Mouse (Mus musculus) midbrain, postnatal 0 days (tissue): ENCODE results near the gene Adam23. TPM values are rescaled to one million over a fixed set of nuclear protein-coding genes. Genes with fewer than 3 reads are reported as not detected.

Source experiments
- ATAC-seq: fragments of 200-750 bp; cut with Nextera tagmentation; 2 replicates; pipeline ENCODE4 v1.8.0; 2017; ENCODE audit warnings: moderate number of reproducible peaks, mild to moderate bottlenecking, moderate TSS enrichment, moderate library complexity; ENCODE audit not compliant: low FRiP score
- DNase-seq: peaks from one replicate; pipeline ENCODE4 v3.0.0-alpha.2; 2015; ENCODE audit warnings: low spot score
- H3K27ac ChIP-seq: fragments of 300-500 bp; sonication (generic); 2 replicates; pipeline ENCODE4 v1.5.1; 2014; ENCODE audit warnings: low read depth, mild to moderate bottlenecking, low read length, mixed read lengths
- H3K27me3 ChIP-seq: fragments of 300-500 bp; sonication (generic); 2 replicates; pipeline ENCODE4 v1.6.1; 2014; ENCODE audit warnings: low read length, control low read depth, mixed read lengths; ENCODE audit not compliant: insufficient read depth
- H3K36me3 ChIP-seq: fragments of 300-500 bp; sonication (generic); 2 replicates; pipeline ENCODE4 v1.6.1; 2014; ENCODE audit warnings: low read length, control low read depth, mixed read lengths; ENCODE audit not compliant: insufficient read depth
- H3K4me1 ChIP-seq: fragments of 300-500 bp; sonication (generic); 2 replicates; pipeline ENCODE4 v1.6.1; 2014; ENCODE audit warnings: mild to moderate bottlenecking, control low read depth, antibody characterized with exemption, low read length, mixed read lengths; ENCODE audit not compliant: insufficient read depth
- H3K4me2 ChIP-seq: fragments of 300-500 bp; sonication (generic); 2 replicates; pipeline ENCODE4 v1.6.1; 2014; ENCODE audit warnings: low read depth, mild to moderate bottlenecking, low read length, mixed read lengths; ENCODE audit not compliant: poor library complexity, severe bottlenecking
- H3K4me3 ChIP-seq: fragments of 300-500 bp; sonication (generic); 2 replicates; pipeline ENCODE4 v1.5.1; 2014; ENCODE audit warnings: low read depth, mild to moderate bottlenecking, low read length, moderate library complexity
- H3K9ac ChIP-seq: fragments of 300-500 bp; sonication (generic); replicated peaks from 2 replicates; pipeline ENCODE4 v1.6.1; 2014; ENCODE audit warnings: mild to moderate bottlenecking, low read length, moderate library complexity, mixed read lengths; ENCODE audit not compliant: poor library complexity, severe bottlenecking
- H3K9me3 ChIP-seq: fragments of 300-500 bp; sonication (generic); 2 replicates; pipeline ENCODE4 v1.6.1; 2016; ENCODE audit warnings: low read length, control low read depth
- CTCF ChIP-seq: IDR thresholded peaks from 2 replicates; pipeline ENCODE4 v1.5.1; 2016; ENCODE audit warnings: antibody characterized with exemption, mild to moderate bottlenecking
- WGBS: fragments of 180-500 bp; shearing (Covaris S2); extraction: QIAGEN DNeasy Blood & Tissue Kit; methylation state at CpG from one replicate; pipeline ENCODE4 v1.1.7; 2014; 5-methylcytosine and 5-hydroxymethylcytosine counted together
- polyA plus RNA-seq: library from polyadenylated mRNA; unstranded; fragments of >200 nt; fragmentation: Nextera tagmentation; extraction: Ambion mirVana; gene quantifications from 2 replicates; pipeline ENCODE4 v1.2.1, GENCODE M21; 2015
- total RNA-seq: library from RNA; depleted of rRNA; stranded (reverse); fragments of >200 nt; gene quantifications from 2 replicates; pipeline ENCODE4 v1.2.3, GENCODE M21; 2014

The Adam23 gene
- total and polyA plus RNA-seq, 2 experiments from 2014 or later = 19.5 to 65.3 TPM

- DNase-seq (peak; percentile 28), ATAC-seq (no peak)
- TF ChIP-seq CTCF = no peak
- Histone ChIP-seq H3K4me2 (no peak overlapping the region; the same call in 1 of the 2 replicates), H3K9ac (no peak overlapping the region), H3K4me1 (no peaks in the 10 kb centered on the region), H3K9me3 (no peaks in the 10 kb centered on the region), H3K4me3 (peak overlapping the region; percentile 5; the same call in 1 of the 2 replicates), H3K27ac (no peak overlapping the region), H3K27me3 (no peaks in the 10 kb centered on the region), H3K36me3 (no peaks in the 10 kb centered on the region)
- WGBS = 32% methylated on average over 14 of the region's 14 CpGs
Measured at GRCm38 (mm10) chr1:63539884-63540613, 94.4 kb downstream of the Adam23 start.

DNA sequence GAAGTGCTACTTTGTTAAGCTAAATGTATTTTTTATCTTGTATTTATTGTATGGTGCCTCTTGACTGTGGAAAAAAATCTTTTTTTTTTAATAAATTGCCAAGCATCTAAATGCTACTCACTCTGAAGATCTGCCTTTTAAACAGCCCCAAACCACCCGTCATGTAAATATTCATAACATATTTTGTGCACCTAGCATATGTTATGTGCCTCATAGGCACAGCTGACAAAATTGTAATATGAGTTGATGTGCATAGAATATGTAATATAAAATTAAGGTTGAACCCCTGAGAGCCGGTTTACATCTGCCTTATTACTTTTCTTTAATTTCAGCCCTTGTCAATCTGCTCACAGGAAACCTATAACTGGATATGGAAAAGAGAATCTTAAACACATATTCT lies 98.4 kb downstream of the Adam23 start:
- peak; percentile 5 for DNase-seq

GRCm38 (mm10) chr1:63553039-63553438 lies 107.3 kb downstream of the Adam23 start:
- no peak overlapping the region for H3K27ac ChIP-seq
- no peak overlapping the region for H3K4me3 ChIP-seq
- peaks cover 3% of the 10 kb centered on the region; the same call in 1 of the 2 replicates for H3K36me3 ChIP-seq
- no peaks in the 10 kb centered on the region for H3K9me3 ChIP-seq
- no peaks in the 10 kb centered on the region for H3K27me3 ChIP-seq
- no peak overlapping the region for H3K4me2 ChIP-seq
- H3K9ac ChIP-seq = no peak overlapping the region
- WGBS = 62% methylated on average over 5 of the region's 5 CpGs
- no peaks in the 10 kb centered on the region for H3K4me1 ChIP-seq
- no peak for ATAC-seq
- no peak for DNase-seq
- TF ChIP-seq CTCF = no peak

More for the DNA sequence above, 98.4 kb downstream of the Adam23 start:
- Histone ChIP-seq H3K4me2 (no peak overlapping the region), H3K4me3 (no peak overlapping the region), H3K36me3 (peaks cover 3% of the 10 kb centered on the region; the same call in 1 of the 2 replicates), H3K27me3 (no peaks in the 10 kb centered on the region), H3K27ac (no peak overlapping the region), H3K4me1 (no peaks in the 10 kb centered on the region), H3K9ac (no peak overlapping the region), H3K9me3 (no peaks in the 10 kb centered on the region)
- WGBS = 55% methylated on average over 2 of the region's 2 CpGs
- no peak for TF ChIP-seq CTCF
- no peak for ATAC-seq

DNA sequence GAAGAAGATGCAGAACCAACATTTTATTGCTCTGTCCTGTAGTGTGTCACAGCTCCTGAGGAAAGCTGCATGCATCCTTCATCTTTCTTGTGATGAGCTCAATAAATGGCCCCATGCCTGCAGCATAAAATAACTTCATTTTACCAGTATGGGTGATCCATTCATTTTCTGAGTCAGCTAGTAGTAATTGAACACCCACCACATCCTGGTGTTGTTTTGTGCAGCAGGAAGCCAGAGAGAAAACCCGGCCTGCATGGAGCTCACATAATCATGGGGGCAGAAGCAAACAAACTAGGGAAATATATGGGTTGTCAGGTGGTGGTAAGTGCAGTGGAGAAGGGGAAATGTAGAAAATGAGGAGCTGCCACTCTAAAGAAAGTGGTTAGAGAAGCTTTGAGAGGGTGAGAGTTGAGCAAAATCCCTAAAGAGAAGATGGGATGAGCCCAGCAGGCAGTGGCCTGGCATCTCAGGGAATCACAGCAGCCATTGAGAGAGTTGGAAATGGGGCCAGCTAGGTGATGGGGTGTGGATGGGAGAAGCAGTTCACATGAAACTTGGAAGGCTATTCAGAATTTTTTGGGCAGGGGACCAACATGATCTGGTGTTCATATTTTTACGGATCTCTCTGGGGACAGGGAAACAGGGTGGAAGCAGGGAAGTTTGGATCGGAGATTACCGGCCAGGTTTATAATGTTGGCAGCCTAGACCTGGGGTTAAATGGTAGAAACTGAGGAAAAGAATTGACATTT lies 116.3 kb downstream of the Adam23 start:
- no peaks in the 10 kb centered on the region; the same call in 1 of the 2 replicates for H3K36me3 ChIP-seq
- TF ChIP-seq CTCF = no peak
- no peak overlapping the region for H3K9ac ChIP-seq
- H3K9me3 ChIP-seq = no peaks in the 10 kb centered on the region
- DNase-seq = no peak
- H3K27ac ChIP-seq = no peak overlapping the region
- no peak overlapping the region for H3K4me2 ChIP-seq
- 91% methylated on average over 4 of the region's 4 CpGs for WGBS
- ATAC-seq = no peak
- no peak overlapping the region for H3K4me3 ChIP-seq
- H3K4me1 ChIP-seq = no peaks in the 10 kb centered on the region
- H3K27me3 ChIP-seq = no peaks in the 10 kb centered on the region

DNA sequence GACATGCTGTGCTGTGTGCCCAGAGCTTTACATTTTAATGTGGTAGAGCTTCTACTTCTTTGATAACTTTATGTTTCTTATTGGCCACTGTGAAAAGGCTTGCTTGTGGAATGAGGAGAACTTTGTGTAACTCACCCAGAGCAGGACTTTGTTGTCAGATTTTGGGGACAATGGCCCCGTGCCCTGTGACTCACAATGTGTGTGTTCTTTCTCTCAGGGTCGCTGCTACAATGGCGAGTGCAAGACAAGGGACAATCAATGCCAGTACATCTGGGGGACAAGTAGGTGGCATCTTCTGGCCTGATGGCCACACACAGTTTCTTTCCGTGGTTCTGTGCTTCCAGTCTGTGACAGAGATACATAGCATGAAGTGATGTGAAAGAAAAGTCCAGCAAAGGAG lies 118.2 kb downstream of the Adam23 start:
- ATAC-seq = no peak
- Histone ChIP-seq H3K27me3 (no peaks in the 10 kb centered on the region), H3K4me1 (no peaks in the 10 kb centered on the region), H3K9ac (no peak overlapping the region), H3K27ac (no peak overlapping the region), H3K9me3 (no peaks in the 10 kb centered on the region), H3K4me2 (no peak overlapping the region), H3K4me3 (no peak overlapping the region), H3K36me3 (peaks cover 9% of the 10 kb centered on the region; the same call in 1 of the 2 replicates)
- no peak for DNase-seq
- no peak for TF ChIP-seq CTCF
- 24% methylated on average over 4 of the region's 4 CpGs for WGBS

DNA sequence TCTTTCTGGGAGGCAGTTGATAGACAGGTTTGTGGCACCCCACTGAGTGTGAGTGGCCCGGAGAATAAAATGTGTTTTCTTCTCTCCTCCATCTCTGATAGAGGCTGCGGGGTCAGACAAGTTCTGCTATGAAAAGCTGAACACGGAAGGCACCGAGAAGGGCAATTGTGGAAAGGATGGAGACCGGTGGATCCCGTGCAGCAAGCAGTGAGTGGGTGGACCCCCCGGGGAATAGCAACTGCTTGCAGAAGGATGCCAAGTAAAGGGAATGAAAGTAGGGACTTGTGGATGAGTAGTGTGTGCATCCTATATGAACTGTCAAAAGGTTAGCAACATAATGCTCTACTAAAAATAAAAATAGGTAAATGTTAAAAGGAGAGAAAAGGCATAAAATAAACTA lies 120.8 kb downstream of the Adam23 start:
- Histone ChIP-seq H3K27ac (no peak overlapping the region), H3K9ac (no peak overlapping the region), H3K4me1 (no peaks in the 10 kb centered on the region), H3K36me3 (peaks cover 9% of the 10 kb centered on the region; the same call in 1 of the 2 replicates), H3K9me3 (no peaks in the 10 kb centered on the region), H3K27me3 (no peaks in the 10 kb centered on the region), H3K4me3 (no peak overlapping the region), H3K4me2 (no peak overlapping the region)
- DNase-seq (no peak), ATAC-seq (no peak)
- TF ChIP-seq CTCF = no peak
- WGBS = 19% methylated on average over 7 of the region's 7 CpGs
